Mouse (Mus musculus) kidney, postnatal 0 days (tissue): ENCODE data around the gene Mgat1. TPM values are rescaled to one million over a fixed set of nuclear protein-coding genes. Genes with fewer than 3 reads are reported as not detected.
A peak's percentile ranks its signal among the peaks of the same experiment; 100 is the strongest.

ENCODE experiments used
- ATAC-seq: fragments of 200-750 bp; cut with Nextera tagmentation; replicated peaks from 2 replicates; pipeline ENCODE4 v1.8.0; 2017; ENCODE audit warnings: low read depth, moderate number of reproducible peaks, moderate TSS enrichment, moderate library complexity; ENCODE audit not compliant: low FRiP score
- DNase-seq: peaks from one replicate; pipeline ENCODE4 v3.0.0-alpha.2; 2016; ENCODE audit warnings: low spot score
- H3K27ac ChIP-seq: fragments of 300-500 bp; sonication (generic); 2 replicates; pipeline ENCODE4 v1.5.1; 2014; ENCODE audit warnings: mild to moderate bottlenecking
- H3K27me3 ChIP-seq: fragments of 300-500 bp; sonication (generic); 2 replicates; pipeline ENCODE4 v1.6.1; 2014; ENCODE audit warnings: low read length, mixed read lengths; ENCODE audit not compliant: insufficient read depth
- H3K36me3 ChIP-seq: fragments of 300-500 bp; sonication (generic); 2 replicates; pipeline ENCODE4 v1.6.1; 2014; ENCODE audit warnings: low read length, mixed read lengths; ENCODE audit not compliant: insufficient read depth
- H3K4me1 ChIP-seq: fragments of 300-500 bp; sonication (generic); replicated peaks from 2 replicates; pipeline ENCODE4 v1.6.1; 2014; ENCODE audit warnings: antibody characterized with exemption, low read length, mixed read lengths; ENCODE audit not compliant: insufficient read depth
- H3K4me2 ChIP-seq: fragments of 300-500 bp; sonication (generic); 2 replicates; pipeline ENCODE4 v1.6.1; 2014; ENCODE audit warnings: mild to moderate bottlenecking, low read length, moderate library complexity, mixed read lengths
- H3K4me3 ChIP-seq: fragments of 300-500 bp; sonication (generic); replicated peaks from 2 replicates; pipeline ENCODE4 v1.5.1; 2014; ENCODE audit warnings: low read depth, low read length
- H3K9ac ChIP-seq: fragments of 300-500 bp; sonication (generic); 2 replicates; pipeline ENCODE4 v1.6.1; 2014; ENCODE audit warnings: low read depth, low read length
- H3K9me3 ChIP-seq: fragments of 300-500 bp; sonication (generic); replicated peaks from 2 replicates; pipeline ENCODE4 v1.6.1; 2016; ENCODE audit warnings: low read length, inconsistent platforms, mixed read lengths
- CTCF ChIP-seq: IDR thresholded peaks from 2 replicates; pipeline ENCODE4 v1.5.1; 2016; ENCODE audit warnings: antibody characterized with exemption, low read depth, mild to moderate bottlenecking, moderate library complexity
- WGBS: fragments of 180-500 bp; shearing (Covaris S2); extraction: QIAGEN DNeasy Blood & Tissue Kit; methylation state at CpG from one replicate; pipeline ENCODE4 v1.1.7; 2014; 5-methylcytosine and 5-hydroxymethylcytosine counted together
- polyA plus RNA-seq: library from polyadenylated mRNA; unstranded; fragments of >200 nt; fragmentation: Nextera tagmentation; extraction: Ambion mirVana; gene quantifications from 2 replicates; pipeline ENCODE4 v1.2.1, GENCODE M21; 2015

The Mgat1 gene
- polyA plus RNA-seq, 1 experiment from 2014 or later: 75.2 TPM

DNA sequence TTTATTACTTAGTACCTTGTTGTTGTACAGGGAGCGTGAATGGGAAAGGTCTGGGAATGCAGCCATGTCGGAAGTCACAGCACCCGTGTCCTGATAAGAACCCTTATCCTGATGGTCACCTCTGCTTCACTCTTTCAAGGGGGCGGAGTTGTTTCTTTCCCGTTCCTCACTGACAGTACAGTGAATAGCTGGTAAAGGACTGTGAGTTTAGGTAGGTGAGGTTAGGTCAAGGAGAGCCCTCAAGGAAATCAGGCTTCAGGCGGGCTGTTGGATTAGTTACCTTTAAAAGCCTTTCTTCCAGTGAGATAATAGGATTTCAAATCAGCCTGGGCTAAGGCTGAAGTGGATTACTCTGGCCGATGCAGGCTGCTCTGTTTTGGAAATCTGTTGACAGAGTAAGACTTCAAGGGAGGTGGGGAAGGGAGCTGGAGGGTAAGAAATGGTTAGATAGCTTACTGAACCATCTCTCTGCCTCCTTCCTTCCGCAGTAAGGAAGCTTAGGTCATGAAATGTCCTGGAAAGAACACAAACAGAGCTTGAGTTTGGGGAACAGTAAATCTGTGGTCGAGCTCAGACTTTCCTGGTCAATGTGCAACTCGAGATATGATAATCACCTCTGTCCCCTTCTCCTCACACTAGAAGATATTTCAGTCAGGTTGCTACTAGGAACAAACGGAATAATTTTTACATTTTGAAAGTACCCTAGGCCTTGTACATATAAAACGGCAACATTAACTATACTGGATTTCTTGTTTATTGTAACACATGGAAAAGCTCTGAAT is 1.8 kb downstream of the Mgat1 start:
- Histone ChIP-seq H3K9me3 (no peaks in the 10 kb centered on the region), H3K4me3 (peak overlapping the region; percentile 45), H3K27ac (peak overlapping the region; percentile 92), H3K27me3 (no peaks in the 10 kb centered on the region), H3K4me2 (peak overlapping the region; percentile 55), H3K4me1 (peaks cover 39% of the 10 kb centered on the region; the same call in 1 of the 2 replicates), H3K9ac (peak overlapping the region; percentile 28; the same call in 1 of the 2 replicates), H3K36me3 (no peaks in the 10 kb centered on the region)
- ATAC-seq (no peak), DNase-seq (peak; percentile 25)
- no peak for TF ChIP-seq CTCF
- WGBS: 23% methylated on average over 12 of the region's 12 CpGs

DNA sequence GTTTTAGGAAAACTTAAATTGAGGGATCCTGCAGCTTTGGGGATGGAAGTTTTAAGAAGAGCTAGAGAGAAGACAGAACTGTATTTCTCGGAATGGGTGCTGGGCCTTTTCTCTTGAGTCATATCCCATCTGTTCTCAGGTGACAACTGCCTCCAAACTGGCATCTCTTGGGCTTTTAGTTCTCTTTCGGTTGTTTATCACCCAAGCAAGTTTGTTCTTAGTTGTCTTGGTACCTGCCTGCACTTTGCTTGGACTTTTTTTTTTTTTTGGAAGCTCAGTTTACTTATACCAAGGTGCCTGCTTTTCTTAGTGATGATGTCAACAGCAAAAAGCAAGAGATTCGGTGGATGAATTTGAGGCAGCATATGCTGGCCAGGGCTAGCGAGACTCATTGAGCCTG is 2.5 kb downstream of the Mgat1 start:
- TF ChIP-seq CTCF: no peak
- H3K9ac ChIP-seq: no peak overlapping the region
- no peak for ATAC-seq
- no peaks in the 10 kb centered on the region for H3K27me3 ChIP-seq
- no peak for DNase-seq
- 81% methylated on average over 4 of the region's 4 CpGs for WGBS
- no peaks in the 10 kb centered on the region for H3K9me3 ChIP-seq
- H3K4me1 ChIP-seq: peaks cover 44% of the 10 kb centered on the region
- H3K4me2 ChIP-seq: peak overlapping the region; percentile 55
- H3K36me3 ChIP-seq: no peaks in the 10 kb centered on the region
- no peak overlapping the region for H3K27ac ChIP-seq
- H3K4me3 ChIP-seq: no peak overlapping the region

DNA sequence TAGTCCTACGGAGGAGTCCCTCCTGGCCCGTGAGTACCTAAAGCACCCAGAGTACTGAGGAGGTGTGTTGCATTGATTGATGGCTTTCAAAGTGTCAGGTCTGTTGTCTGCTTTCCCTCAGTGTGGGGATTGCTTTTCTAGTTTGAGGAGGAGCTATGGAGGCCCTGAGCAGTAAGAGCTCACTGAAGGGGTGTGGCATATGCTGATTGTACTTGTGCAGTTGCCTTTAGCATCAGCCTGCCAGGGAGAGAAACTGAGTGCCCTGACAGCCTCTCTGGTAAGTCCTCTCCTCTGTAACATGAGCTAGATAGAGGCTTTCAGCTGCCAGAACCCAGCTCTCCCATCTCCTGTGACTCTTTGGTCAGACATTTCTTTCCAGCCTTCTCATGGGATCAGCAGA is 3.3 kb downstream of the Mgat1 start:
- no peak overlapping the region for H3K9ac ChIP-seq
- no peaks in the 10 kb centered on the region for H3K27me3 ChIP-seq
- peaks cover 50% of the 10 kb centered on the region for H3K4me1 ChIP-seq
- DNase-seq (no peak), ATAC-seq (no peak)
- H3K27ac ChIP-seq: no peak overlapping the region
- H3K4me3 ChIP-seq: no peak overlapping the region
- WGBS: 37% methylated on average over 2 of the region's 2 CpGs
- H3K9me3 ChIP-seq: no peaks in the 10 kb centered on the region
- H3K36me3 ChIP-seq: no peaks in the 10 kb centered on the region
- no peak for TF ChIP-seq CTCF
- H3K4me2 ChIP-seq: no peak overlapping the region

DNA sequence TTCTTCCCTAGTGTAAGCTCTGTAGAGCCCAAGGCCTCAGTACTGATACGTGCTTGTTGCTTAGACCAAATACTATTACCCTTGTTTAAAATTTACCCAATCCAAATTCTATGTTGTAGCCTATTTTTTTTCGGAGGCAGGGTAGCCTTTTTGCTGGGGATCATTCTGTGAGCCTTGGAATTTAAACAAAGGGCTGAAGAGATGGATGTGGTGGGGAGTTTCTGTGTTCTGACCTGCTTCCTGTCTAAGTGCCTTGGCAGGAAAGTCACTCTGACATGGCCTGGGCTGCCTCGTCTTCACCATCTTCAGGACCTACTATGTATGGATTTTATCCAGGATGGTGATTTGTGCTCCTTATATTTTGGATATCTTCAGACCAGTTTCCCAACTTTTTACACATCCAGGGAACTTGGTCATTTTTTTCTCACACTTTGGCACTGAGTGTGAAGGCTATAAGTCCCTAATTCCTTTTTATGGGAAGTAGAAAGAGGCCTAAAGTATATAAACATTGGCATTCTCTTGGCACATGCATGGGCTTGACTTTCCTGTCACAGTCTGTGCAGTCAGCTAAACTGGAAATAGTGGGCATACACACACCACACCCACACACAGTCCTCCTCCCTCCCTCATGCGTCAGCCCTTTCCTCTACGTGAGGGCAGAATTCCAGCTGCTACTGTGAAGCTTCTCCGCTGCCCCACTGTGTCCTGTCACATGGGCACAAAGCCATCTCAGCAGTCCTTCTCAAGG is 4.4 kb downstream of the Mgat1 start:
- H3K27me3 ChIP-seq: no peaks in the 10 kb centered on the region
- 63% methylated on average over 6 of the region's 6 CpGs for WGBS
- ATAC-seq (no peak), DNase-seq (peak; percentile 57)
- 0 out of 2 replicates have a peak, but pooled peaks cover 5% of the 10 kb centered on the region for H3K36me3 ChIP-seq
- no peak overlapping the region for H3K4me3 ChIP-seq
- peaks cover 50% of the 10 kb centered on the region for H3K4me1 ChIP-seq
- H3K27ac ChIP-seq: peak overlapping the region; percentile 95
- TF ChIP-seq CTCF: no peak
- H3K9ac ChIP-seq: no peak overlapping the region
- no peaks in the 10 kb centered on the region for H3K9me3 ChIP-seq
- H3K4me2 ChIP-seq: peak overlapping the region; percentile 78

DNA sequence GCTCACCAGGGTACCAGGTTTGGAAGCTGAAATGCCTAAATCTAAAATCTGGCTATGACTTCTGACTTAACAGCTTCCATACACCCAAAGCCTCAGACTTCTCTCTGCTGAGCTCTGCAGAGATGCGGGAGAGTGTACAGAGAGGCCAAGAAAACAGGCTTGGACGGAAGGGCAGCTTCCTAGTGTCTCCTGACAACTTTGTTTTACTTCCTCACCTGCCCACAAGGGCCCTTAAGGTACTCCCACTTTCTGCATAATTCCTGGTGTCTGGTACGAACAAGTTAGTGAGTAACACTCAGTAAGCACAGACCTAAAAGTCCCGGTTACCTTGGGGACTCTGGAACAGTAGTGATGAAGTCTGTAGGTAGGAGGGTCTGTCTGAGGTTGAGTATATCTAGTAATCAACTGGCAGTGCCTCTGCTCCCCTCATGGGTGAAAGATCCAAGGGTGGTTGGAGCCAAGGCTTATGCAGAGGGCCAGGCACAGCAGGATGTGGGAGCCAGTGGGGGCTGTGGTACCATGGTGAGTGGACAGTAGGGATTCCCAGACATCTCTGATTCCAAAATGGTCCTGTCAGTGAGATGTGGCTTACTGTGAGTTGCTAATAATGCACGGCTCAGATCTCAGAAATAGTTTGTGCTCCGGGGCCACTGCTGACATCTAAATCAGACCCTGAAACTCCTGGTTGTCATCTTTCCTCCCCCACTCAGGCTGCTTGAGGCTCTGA is 5.1 kb downstream of the Mgat1 start:
- no peak for TF ChIP-seq CTCF
- Histone ChIP-seq H3K4me2 (peak overlapping the region; percentile 78), H3K9me3 (no peaks in the 10 kb centered on the region), H3K4me1 (peaks cover 50% of the 10 kb centered on the region), H3K27ac (peak overlapping the region; percentile 95), H3K36me3 (0 out of 2 replicates have a peak, but pooled peaks cover 6% of the 10 kb centered on the region), H3K27me3 (no peaks in the 10 kb centered on the region), H3K9ac (no peak overlapping the region), H3K4me3 (no peak overlapping the region)
- WGBS: 59% methylated on average over 6 of the region's 6 CpGs
- no peak for ATAC-seq
- DNase-seq: no peak
